Mouse (Mus musculus) cortical plate, adult 2 months (tissue): ENCODE data around the gene Acot5. TPM values are rescaled to one million over a fixed set of nuclear protein-coding genes. Genes with fewer than 3 reads are reported as not detected.
"Not testable (repeated sequence)": the region's sequence is repeated elsewhere in the genome, so short reads cannot be mapped to it uniquely, and the experiment has no call there.

ENCODE experiments used
- H3K27ac ChIP-seq: fragments of 200-500 bp; 2 replicates; pipeline ENCODE4 v1.5.1; 2012; ENCODE audit warnings: low read length, control low read depth, inconsistent platforms; ENCODE audit not compliant: insufficient read depth
- H3K4me1 ChIP-seq: fragments of 200-500 bp; 2 replicates; pipeline ENCODE4 v1.6.1; 2011; ENCODE audit warnings: low read length; ENCODE audit not compliant: control insufficient read depth, insufficient read depth
- H3K4me3 ChIP-seq: fragments of 200-500 bp; 2 replicates; pipeline ENCODE4 v1.5.1; 2011; ENCODE audit warnings: mild to moderate bottlenecking, low read length, control low read depth; ENCODE audit not compliant: insufficient read depth
- CTCF ChIP-seq: fragments of 200-500 bp; IDR thresholded peaks from 2 replicates; pipeline ENCODE4 v1.5.1; 2011; ENCODE audit warnings: mild to moderate bottlenecking, control low read depth, low read length; ENCODE audit not compliant: insufficient read depth; ENCODE audit errors: extremely low read depth
- POLR2A ChIP-seq: fragments of 200-500 bp; IDR thresholded peaks from 2 replicates; pipeline ENCODE4 v1.6.1; 2011; ENCODE audit warnings: mild to moderate bottlenecking, low read length, control low read depth; ENCODE audit not compliant: insufficient read depth; ENCODE audit errors: extremely low read depth
- polyA plus RNA-seq: library from polyadenylated mRNA; depleted of rRNA; stranded (reverse); fragments of >200 nt; gene quantifications from 2 replicates; pipeline ENCODE4 v1.2.3, GENCODE M21; 2012

Gene Acot5
- polyA plus RNA-seq, 1 experiment, result 4.1 TPM

GRCm38 (mm10) chr12:84100071-84100470 lies 30.9 kb downstream of the Acot5 start:
- H3K4me1 ChIP-seq, result no peaks in the 10 kb centered on the region
- TF ChIP-seq POLR2A (no peak), CTCF (no peak)
- no peak overlapping the region; the same call in 1 of the 2 replicates for H3K4me3 ChIP-seq
- H3K27ac ChIP-seq, result no peak overlapping the region

- not testable (repeated sequence) for H3K4me1 ChIP-seq
- H3K27ac ChIP-seq, result peak within 1 kb of the TSS; percentile 60
- peak within 1 kb of the TSS; percentile 45 for H3K4me3 ChIP-seq
Measured at GRCm38 (mm10) chr12:84100604-84101492, 31.7 kb downstream of the Acot5 start, which contains the start of gene Acot6. Gene Acot6, plus strand, starts transcription at chr12:84100654.

GRCm38 (mm10) chr12:84101493-84101845 lies 32.3 kb downstream of the Acot5 start:
- H3K4me1 ChIP-seq, result no peaks in the 10 kb centered on the region
- no peak overlapping the region for H3K27ac ChIP-seq
- TF ChIP-seq POLR2A (no peak), CTCF (no peak)

GRCm38 (mm10) chr12:84107012-84107411 lies 37.9 kb downstream of the Acot5 start:
- TF ChIP-seq CTCF (no peak), POLR2A (no peak)
- H3K4me1 ChIP-seq, result no peaks in the 10 kb centered on the region
- no peak overlapping the region for H3K27ac ChIP-seq
- no peak overlapping the region for H3K4me3 ChIP-seq

More at GRCm38 (mm10) chr12:84101493-84101845, 32.3 kb downstream of the Acot5 start:
- H3K4me3 ChIP-seq, result peak overlapping the region; percentile 45

GRCm38 (mm10) chr12:84107692-84108091 lies 38.6 kb downstream of the Acot5 start:
- no peak for TF ChIP-seq POLR2A
- no peak for TF ChIP-seq CTCF
- Histone ChIP-seq H3K4me1 (no peaks in the 10 kb centered on the region), H3K27ac (no peak overlapping the region), H3K4me3 (no peak overlapping the region)

GRCm38 (mm10) chr12:84109924-84110323 lies 40.8 kb downstream of the Acot5 start:
- no peak overlapping the region for H3K27ac ChIP-seq
- H3K4me1 ChIP-seq, result no peaks in the 10 kb centered on the region
- TF ChIP-seq POLR2A (no peak), CTCF (no peak)
- no peak overlapping the region for H3K4me3 ChIP-seq

GRCm38 (mm10) chr12:84110814-84111213 lies 41.7 kb downstream of the Acot5 start:
- Histone ChIP-seq H3K27ac (no peak overlapping the region), H3K4me3 (no peak overlapping the region), H3K4me1 (no peaks in the 10 kb centered on the region; the same call in 1 of the 2 replicates)
- TF ChIP-seq POLR2A (no peak), CTCF (no peak)

GRCm38 (mm10) chr12:84113676-84114075 lies 44.6 kb downstream of the Acot5 start:
- no peak overlapping the region for H3K27ac ChIP-seq
- H3K4me3 ChIP-seq, result peak overlapping the region; percentile 90
- H3K4me1 ChIP-seq, result no peaks in the 10 kb centered on the region; the same call in 1 of the 2 replicates
- TF ChIP-seq CTCF (no peak), POLR2A (no peak)

GRCm38 (mm10) chr12:84114153-84114994 lies 45.2 kb downstream of the Acot5 start, which contains the start of gene Dnal1:
Gene Dnal1, plus strand, starts transcription at chr12:84114366.
- TF ChIP-seq POLR2A, result peak; percentile 59; the same call in 1 of the 2 replicates
- no peak for TF ChIP-seq CTCF
- no peaks in the 10 kb centered on the region; the same call in 1 of the 2 replicates for H3K4me1 ChIP-seq
- no peak within 1 kb of the TSS for H3K27ac ChIP-seq
- H3K4me3 ChIP-seq, result peak within 1 kb of the TSS; percentile 90
